Mouse (Mus musculus): Measurements from ENCODE around the gene Gpr88. TPM values are rescaled to one million over a fixed set of nuclear protein-coding genes. Genes with fewer than 3 reads are reported as not detected.

The Gpr88 gene
- polyA plus RNA-seq, 1 experiment = 1.00 TPM

- WGBS = 77% methylated on average over 3 of the region's 3 CpGs
- H3K4me3 ChIP-seq (replicated peaks; ENCODE audit: control insufficient read depth, low read depth, low read length) = no peak overlapping the region
- TF ChIP-seq POLR2A (IDR thresholded peaks at IDR 0.05; ENCODE audit: borderline replicate concordance, control insufficient read depth, low read depth, low read length) (no peak), CTCF (IDR thresholded peaks at IDR 0.05; ENCODE audit: control insufficient read depth, insufficient read depth, low read length) (no peak)
Measured at GRCm38 (mm10) chr3:116233515-116233914, 19.8 kb downstream of the Gpr88 start.

GRCm38 (mm10) chr3:116232763-116233162 lies 20.5 kb downstream of the Gpr88 start:
- H3K27ac ChIP-seq (ENCODE audit: control insufficient read depth, insufficient read depth, low read depth, low read length, poor library complexity) = no peak overlapping the region

More at GRCm38 (mm10) chr3:116233515-116233914, 19.8 kb downstream of the Gpr88 start:
- H3K4me1 ChIP-seq (ENCODE audit: control insufficient read depth, insufficient read depth, low read length) = no peaks in the 10 kb centered on the region
- no peak overlapping the region for H3K27ac ChIP-seq (ENCODE audit: control insufficient read depth, insufficient read depth, low read depth, low read length, poor library complexity)

GRCm38 (mm10) chr3:116229336-116229735 lies 24.0 kb downstream of the Gpr88 start:
- H3K27ac ChIP-seq (ENCODE audit: control insufficient read depth, insufficient read depth, low read depth, low read length, poor library complexity) = no peak overlapping the region
- H3K4me3 ChIP-seq (replicated peaks; ENCODE audit: control insufficient read depth, low read depth, low read length) = no peak overlapping the region
- 79% methylated on average over 4 of the region's 4 CpGs for WGBS
- TF ChIP-seq CTCF (IDR thresholded peaks at IDR 0.05; ENCODE audit: control insufficient read depth, insufficient read depth, low read length) (no peak), POLR2A (IDR thresholded peaks at IDR 0.05; ENCODE audit: borderline replicate concordance, control insufficient read depth, low read depth, low read length) (no peak)
- H3K4me1 ChIP-seq (ENCODE audit: control insufficient read depth, insufficient read depth, low read length) = no peaks in the 10 kb centered on the region; the same call in 1 of the 2 replicates

More at GRCm38 (mm10) chr3:116232763-116233162, 20.5 kb downstream of the Gpr88 start:
- 77% methylated on average over 5 of the region's 5 CpGs for WGBS
- TF ChIP-seq CTCF (IDR thresholded peaks at IDR 0.05; ENCODE audit: control insufficient read depth, insufficient read depth, low read length) (no peak), POLR2A (IDR thresholded peaks at IDR 0.05; ENCODE audit: borderline replicate concordance, control insufficient read depth, low read depth, low read length) (no peak)
- Histone ChIP-seq H3K4me1 (ENCODE audit: control insufficient read depth, insufficient read depth, low read length) (no peaks in the 10 kb centered on the region), H3K4me3 (replicated peaks; ENCODE audit: control insufficient read depth, low read depth, low read length) (no peak overlapping the region)

GRCm38 (mm10) chr3:116228360-116229245 lies 24.7 kb downstream of the Gpr88 start:
- WGBS = 77% methylated on average over 11 of the region's 11 CpGs
- Histone ChIP-seq H3K4me3 (replicated peaks; ENCODE audit: control insufficient read depth, low read depth, low read length) (no peak overlapping the region), H3K27ac (ENCODE audit: control insufficient read depth, insufficient read depth, low read depth, low read length, poor library complexity) (no peak overlapping the region), H3K4me1 (ENCODE audit: control insufficient read depth, insufficient read depth, low read length) (no peaks in the 10 kb centered on the region; the same call in 1 of the 2 replicates)
- TF ChIP-seq CTCF (IDR thresholded peaks at IDR 0.05; ENCODE audit: control insufficient read depth, insufficient read depth, low read length) = no peak
- no peak for TF ChIP-seq POLR2A (IDR thresholded peaks at IDR 0.05; ENCODE audit: borderline replicate concordance, control insufficient read depth, low read depth, low read length)

- WGBS = 63% methylated on average over 5 of the region's 5 CpGs
Measured at GRCm38 (mm10) chr3:116227383-116227782, 25.9 kb downstream of the Gpr88 start.

GRCm38 (mm10) chr3:116226915-116227314 lies 26.4 kb downstream of the Gpr88 start:
- no peak overlapping the region for H3K27ac ChIP-seq (ENCODE audit: control insufficient read depth, insufficient read depth, low read depth, low read length, poor library complexity)
- no peak overlapping the region for H3K4me3 ChIP-seq (replicated peaks; ENCODE audit: control insufficient read depth, low read depth, low read length)
- 57% methylated on average over 6 of the region's 6 CpGs for WGBS
- no peak for TF ChIP-seq POLR2A (IDR thresholded peaks at IDR 0.05; ENCODE audit: borderline replicate concordance, control insufficient read depth, low read depth, low read length)
- no peaks in the 10 kb centered on the region; the same call in 1 of the 2 replicates for H3K4me1 ChIP-seq (ENCODE audit: control insufficient read depth, insufficient read depth, low read length)

More at GRCm38 (mm10) chr3:116227383-116227782, 25.9 kb downstream of the Gpr88 start:
- Histone ChIP-seq H3K27ac (ENCODE audit: control insufficient read depth, insufficient read depth, low read depth, low read length, poor library complexity) (no peak overlapping the region), H3K4me3 (replicated peaks; ENCODE audit: control insufficient read depth, low read depth, low read length) (no peak overlapping the region), H3K4me1 (ENCODE audit: control insufficient read depth, insufficient read depth, low read length) (no peaks in the 10 kb centered on the region; the same call in 1 of the 2 replicates)
- TF ChIP-seq POLR2A (IDR thresholded peaks at IDR 0.05; ENCODE audit: borderline replicate concordance, control insufficient read depth, low read depth, low read length) (no peak), CTCF (IDR thresholded peaks at IDR 0.05; ENCODE audit: control insufficient read depth, insufficient read depth, low read length) (no peak)

GRCm38 (mm10) chr3:116222511-116223243 lies 30.6 kb downstream of the Gpr88 start:
- no peak for TF ChIP-seq CTCF (IDR thresholded peaks at IDR 0.05; ENCODE audit: control insufficient read depth, insufficient read depth, low read length)
- no peak for TF ChIP-seq POLR2A (IDR thresholded peaks at IDR 0.05; ENCODE audit: borderline replicate concordance, control insufficient read depth, low read depth, low read length)
- H3K27ac ChIP-seq (ENCODE audit: control insufficient read depth, insufficient read depth, low read depth, low read length, poor library complexity) = no peak overlapping the region
- no peaks in the 10 kb centered on the region; the same call in 1 of the 2 replicates for H3K4me1 ChIP-seq (ENCODE audit: control insufficient read depth, insufficient read depth, low read length)
- no peak overlapping the region for H3K4me3 ChIP-seq (replicated peaks; ENCODE audit: control insufficient read depth, low read depth, low read length)
- WGBS = 56% methylated on average over 17 of the region's 17 CpGs

GRCm38 (mm10) chr3:116221686-116222010 lies 31.7 kb downstream of the Gpr88 start:
- Histone ChIP-seq H3K4me1 (ENCODE audit: control insufficient read depth, insufficient read depth, low read length) (no peaks in the 10 kb centered on the region), H3K4me3 (replicated peaks; ENCODE audit: control insufficient read depth, low read depth, low read length) (no peak overlapping the region), H3K27ac (ENCODE audit: control insufficient read depth, insufficient read depth, low read depth, low read length, poor library complexity) (no peak overlapping the region)
- WGBS = 50% methylated on average over 3 of the region's 3 CpGs
- TF ChIP-seq POLR2A (IDR thresholded peaks at IDR 0.05; ENCODE audit: borderline replicate concordance, control insufficient read depth, low read depth, low read length) = no peak
- TF ChIP-seq CTCF (IDR thresholded peaks at IDR 0.05; ENCODE audit: control insufficient read depth, insufficient read depth, low read length) = no peak

All from bone marrow, adult 2 months (tissue).